Comparison of ENCODE assay signal across 7 mouse cellular contexts in genomic region chr1:192091806-192092772, GRCm38 (mm10). TPM values are rescaled to one million over a fixed set of nuclear protein-coding genes. Genes with fewer than 3 reads are reported as not detected.
DNase-seq lines count a peak whose midpoint lies in the region; ATAC-seq lines count a peak whose summit lies in the region.

TSS of gene Traf5 (minus strand) at chr1:192092559.

- peaks cover 10% of the 10 kb centered on the region for H3K4me1 ChIP-seq in limb, embryonic 10.5 days
- H3K4me1 ChIP-seq in midbrain, embryonic 13.5 days (replicated peaks), result peaks cover 9% of the 10 kb centered on the region

- peak within 1 kb of the TSS; percentile 86 for H3K27ac ChIP-seq in limb, embryonic 10.5 days
- H3K27ac ChIP-seq in midbrain, embryonic 13.5 days, result no peak within 1 kb of the TSS

- H3K4me3 ChIP-seq in limb, embryonic 10.5 days, result peak within 1 kb of the TSS; percentile 67
- peak within 1 kb of the TSS; percentile 56 for H3K4me3 ChIP-seq in midbrain, embryonic 13.5 days (replicated peaks)

- no peaks in the 10 kb centered on the region for H3K36me3 ChIP-seq in limb, embryonic 10.5 days
- H3K36me3 ChIP-seq in midbrain, embryonic 13.5 days, result no peaks in the 10 kb centered on the region

- H3K27me3 ChIP-seq in limb, embryonic 10.5 days (ENCODE audit: low read depth, poor library complexity, severe bottlenecking), result peaks cover 28% of the 10 kb centered on the region
- peaks cover 33% of the 10 kb centered on the region for H3K27me3 ChIP-seq in midbrain, embryonic 13.5 days

- peak; percentile 96 for ATAC-seq in midbrain, embryonic 13.5 days

- H3K4me2 ChIP-seq in midbrain, embryonic 13.5 days (replicated peaks), result peak within 1 kb of the TSS; percentile 94

- H3K9me3 ChIP-seq in limb, embryonic 10.5 days (replicated peaks), result no peaks in the 10 kb centered on the region
- no peaks in the 10 kb centered on the region for H3K9me3 ChIP-seq in midbrain, embryonic 13.5 days

- 2% methylated on average over 63 of the region's 63 CpGs for WGBS in limb, embryonic 10.5 days
- 3% methylated on average over 63 of the region's 63 CpGs for WGBS in midbrain, embryonic 13.5 days

- DNase-seq in adrenal gland, adult 8-10 months, result peak; percentile 97
- DNase-seq in embryo, embryonic 9.5 days (ENCODE audit: extremely low spot score), result peak; percentile 96
- no peak for DNase-seq in gonadal fat pad, adult 2 months (ENCODE audit: low read depth)
- peak; percentile 97 for DNase-seq in kidney, adult 11 months
- peak; percentile 95 for DNase-seq in limb, embryonic 10.5 days (ENCODE audit: low spot score)
- DNase-seq in spleen, adult 12 weeks (ENCODE audit: low spot score), result peak; percentile 97

- peak within 1 kb of the TSS; percentile 67 for H3K9ac ChIP-seq in midbrain, embryonic 13.5 days (replicated peaks)

RNA-seq across cellular contexts. Expression of gene Traf5, which starts in this region (rescaled TPM):
- total RNA-seq in adrenal gland, adult 8-10 months (2022), result 10 to 100 TPM in 1 of 4 experiments, 1 to 10 TPM in 3; 4.5 to 15.4 (median 7.7) TPM
- 13.4 and 14.0 TPM in 2 replicates for polyA plus RNA-seq in gonadal fat pad, adult 2 months (2012; rRNA removed)
- 4.3 and 6.6 TPM in 2 replicates for polyA plus RNA-seq in limb, embryonic 10.5 days (2016; fragmentation: Nextera tagmentation; extraction: Ambion mirVana)
- 2.2 and 2.6 TPM in 2 replicates for polyA plus RNA-seq in midbrain, embryonic 13.5 days (2015; fragmentation: Nextera tagmentation; extraction: Ambion mirVana)
